Mouse (Mus musculus) layer of hippocampus, postnatal 10 days (tissue): Measurements from ENCODE around the gene Plcb4. TPM values are rescaled to one million over a fixed set of nuclear protein-coding genes. Genes with fewer than 3 reads are reported as not detected.

Experiments
- DNase-seq, 2 experiments: peaks; one replicate each; pipeline ENCODE4 v3.0.0; 2021; ENCODE audit warnings: low spot score in 2 of 2
- total RNA-seq, 2 experiments: library from RNA; stranded (reverse); gene quantifications; 2 replicates each; pipeline ENCODE4 v1.2.3; 2021

Plcb4 gene
- total RNA-seq, 2 experiments from 2014 or later: 20.2 to 23.7 TPM

- DNase-seq: no peak
These were observed 338.1 kb downstream of the Plcb4 start for GRCm38 (mm10) chr2:135996936-135997335.

- no peak for DNase-seq
These were observed 338.7 kb downstream of the Plcb4 start for GRCm38 (mm10) chr2:135997361-135998150.

GRCm38 (mm10) chr2:135998886-135999285 lies 340.1 kb downstream of the Plcb4 start:
- no peak for DNase-seq

GRCm38 (mm10) chr2:135999361-135999760 lies 340.6 kb downstream of the Plcb4 start:
- no peak for DNase-seq

GRCm38 (mm10) chr2:136000933-136001332 lies 342.1 kb downstream of the Plcb4 start:
- DNase-seq: no peak

GRCm38 (mm10) chr2:136002118-136002517 lies 343.3 kb downstream of the Plcb4 start:
- peak in 1 of 2 experiments; percentile 29 for DNase-seq

GRCm38 (mm10) chr2:136003836-136004235 lies 345.0 kb downstream of the Plcb4 start:
- DNase-seq: no peak

- DNase-seq: no peak
These were observed 347.5 kb downstream of the Plcb4 start for GRCm38 (mm10) chr2:136006280-136006679.

GRCm38 (mm10) chr2:136012759-136013158 lies 353.9 kb downstream of the Plcb4 start:
- DNase-seq: no peak

GRCm38 (mm10) chr2:136048464-136048863 lies 389.7 kb downstream of the Plcb4 start:
- DNase-seq: no peak

- DNase-seq: peak; percentile 59 to 66
These were observed 392.2 kb downstream of the Plcb4 start for GRCm38 (mm10) chr2:136050793-136051615.

GRCm38 (mm10) chr2:136051688-136052289 lies 393.0 kb downstream of the Plcb4 start, which contains the start of gene Lamp5:
TSS of gene Lamp5 (plus strand) at chr2:136052239.
- DNase-seq: peak in 1 of 2 experiments; percentile 21

GRCm38 (mm10) chr2:136057861-136058331 lies 399.1 kb downstream of the Plcb4 start:
- peak; percentile 21 to 49 for DNase-seq

- DNase-seq: no peak
These were observed 399.6 kb downstream of the Plcb4 start for GRCm38 (mm10) chr2:136058398-136058797.

GRCm38 (mm10) chr2:136059029-136059669 lies 400.3 kb downstream of the Plcb4 start:
- DNase-seq: peak in 1 of 2 experiments; percentile 23
